Mouse (Mus musculus): ENCODE results near the gene Hist1h3d. TPM values are rescaled to one million over a fixed set of nuclear protein-coding genes. Genes with fewer than 3 reads are reported as not detected.
"Not testable (repeated sequence)": the region's sequence is repeated elsewhere in the genome, so short reads cannot be mapped to it uniquely, and the experiment has no call there.

The Hist1h3d gene
- polyA plus RNA-seq, 1 experiment from 2014 or later = 0.13 TPM

- H3K79me2 ChIP-seq (ENCODE audit: inconsistent target) = peaks cover 18% of the 10 kb centered on the region; the same call in 1 of the 2 replicates
These were observed 4.5 kb upstream of the Hist1h3d start, which contains the start of the genes Hist1h2ae and Hist1h2bg for GRCm38 (mm10) chr13:23571022-23571503. Gene Hist1h2ae (minus strand): TSS chr13:23571220. Gene Hist1h2bg (plus strand): TSS chr13:23571396.

GRCm38 (mm10) chr13:23571504-23572217 lies 3.9 kb upstream of the Hist1h3d start:
- WGBS (ENCODE audit: missing documents) = 2% methylated on average over 7 of the region's 34 CpGs
- H3K4me3 ChIP-seq (ENCODE audit: inconsistent target) = peak overlapping the region; percentile 41
- H3K36me3 ChIP-seq (ENCODE audit: inconsistent target) = not testable (repeated sequence)

More at GRCm38 (mm10) chr13:23571022-23571503, 4.5 kb upstream of the Hist1h3d start, which contains the start of the genes Hist1h2ae and Hist1h2bg:
- H3K27ac ChIP-seq = peak within 1 kb of the TSS; percentile 75
- no peaks in the 10 kb centered on the region for H3K36me3 ChIP-seq (ENCODE audit: inconsistent target)
- peak within 1 kb of the TSS; percentile 41 for H3K4me3 ChIP-seq (ENCODE audit: inconsistent target)
- 0% methylated on average over 8 of the region's 18 CpGs for WGBS (ENCODE audit: missing documents)

GRCm38 (mm10) chr13:23572218-23573033 lies 3.1 kb upstream of the Hist1h3d start:
- H3K4me3 ChIP-seq (ENCODE audit: inconsistent target) = peak overlapping the region; percentile 41
- 40% methylated on average over 2 of the region's 2 CpGs for WGBS (ENCODE audit: missing documents)
- H3K27ac ChIP-seq = peak overlapping the region; percentile 75
- H3K36me3 ChIP-seq (ENCODE audit: inconsistent target) = no peaks in the 10 kb centered on the region
- peaks cover 18% of the 10 kb centered on the region; the same call in 1 of the 2 replicates for H3K79me2 ChIP-seq (ENCODE audit: inconsistent target)

More at GRCm38 (mm10) chr13:23571504-23572217, 3.9 kb upstream of the Hist1h3d start:
- Histone ChIP-seq H3K27ac (peak overlapping the region; percentile 75), H3K79me2 (ENCODE audit: inconsistent target) (peaks cover 18% of the 10 kb centered on the region; the same call in 1 of the 2 replicates)

- WGBS (ENCODE audit: missing documents) = 6% methylated on average over 14 of the region's 20 CpGs
- H3K36me3 ChIP-seq (ENCODE audit: inconsistent target) = not testable (repeated sequence)
- H3K4me3 ChIP-seq (ENCODE audit: inconsistent target) = peak overlapping the region; percentile 41
- H3K27ac ChIP-seq = peak overlapping the region; percentile 75
- H3K79me2 ChIP-seq (ENCODE audit: inconsistent target) = peaks cover 18% of the 10 kb centered on the region; the same call in 1 of the 2 replicates
These were observed 2.3 kb upstream of the Hist1h3d start for GRCm38 (mm10) chr13:23573034-23573897.

- peak within 1 kb of the TSS; percentile 75 for H3K27ac ChIP-seq
- H3K4me3 ChIP-seq (ENCODE audit: inconsistent target) = peak within 1 kb of the TSS; percentile 41
- H3K36me3 ChIP-seq (ENCODE audit: inconsistent target) = not testable (repeated sequence)
- H3K79me2 ChIP-seq (ENCODE audit: inconsistent target) = peaks cover 18% of the 10 kb centered on the region; the same call in 1 of the 2 replicates
- under 1% methylated on average over 23 of the region's 42 CpGs for WGBS (ENCODE audit: missing documents)
These were observed 1.6 kb upstream of the Hist1h3d start, which contains the start of the genes Hist1h2bf and Hist1h2ad for GRCm38 (mm10) chr13:23573898-23574524. Gene Hist1h2bf (minus strand): TSS chr13:23574196. Gene Hist1h2ad (plus strand): TSS chr13:23574381.

GRCm38 (mm10) chr13:23574546-23575170 lies 905 bp upstream of the Hist1h3d start:
- WGBS (ENCODE audit: missing documents) = 5% methylated on average over 2 of the region's 39 CpGs
- not testable (repeated sequence) for H3K36me3 ChIP-seq (ENCODE audit: inconsistent target)
- Histone ChIP-seq H3K79me2 (ENCODE audit: inconsistent target) (peaks cover 18% of the 10 kb centered on the region; the same call in 1 of the 2 replicates), H3K4me3 (ENCODE audit: inconsistent target) (peak overlapping the region; percentile 13; the same call in 1 of the 2 replicates), H3K27ac (peak overlapping the region; percentile 67)

GRCm38 (mm10) chr13:23575864-23576313 lies 326 bp downstream of the Hist1h3d start:
- H3K36me3 ChIP-seq (ENCODE audit: inconsistent target) = not testable (repeated sequence)
- H3K79me2 ChIP-seq (ENCODE audit: inconsistent target) = peaks cover 18% of the 10 kb centered on the region; the same call in 1 of the 2 replicates
- peak overlapping the region; percentile 54 for H3K27ac ChIP-seq
- H3K4me3 ChIP-seq (ENCODE audit: inconsistent target) = peak overlapping the region; percentile 29
- WGBS (ENCODE audit: missing documents) = 4% methylated on average over 8 of the region's 40 CpGs

- WGBS (ENCODE audit: missing documents) = 52% methylated on average over 7 of the region's 7 CpGs
- Histone ChIP-seq H3K79me2 (ENCODE audit: inconsistent target) (peaks cover 18% of the 10 kb centered on the region; the same call in 1 of the 2 replicates), H3K36me3 (ENCODE audit: inconsistent target) (no peaks in the 10 kb centered on the region), H3K4me3 (ENCODE audit: inconsistent target) (peak overlapping the region; percentile 29), H3K27ac (peak overlapping the region; percentile 54)
These were observed 853 bp downstream of the Hist1h3d start for GRCm38 (mm10) chr13:23576351-23576881.

- Histone ChIP-seq H3K36me3 (ENCODE audit: inconsistent target) (no peaks in the 10 kb centered on the region), H3K27ac (peak overlapping the region; percentile 54), H3K4me3 (ENCODE audit: inconsistent target) (peak overlapping the region; percentile 29; the same call in 1 of the 2 replicates), H3K79me2 (ENCODE audit: inconsistent target) (peaks cover 14% of the 10 kb centered on the region; the same call in 1 of the 2 replicates)
- 65% methylated on average over 6 of the region's 6 CpGs for WGBS (ENCODE audit: missing documents)
These were observed 1.5 kb downstream of the Hist1h3d start for GRCm38 (mm10) chr13:23576906-23577639.

GRCm38 (mm10) chr13:23577835-23578234 lies 2.3 kb downstream of the Hist1h3d start:
- Histone ChIP-seq H3K79me2 (ENCODE audit: inconsistent target) (peaks cover 6% of the 10 kb centered on the region; the same call in 1 of the 2 replicates), H3K36me3 (ENCODE audit: inconsistent target) (no peaks in the 10 kb centered on the region), H3K4me3 (ENCODE audit: inconsistent target) (no peak overlapping the region), H3K27ac (no peak overlapping the region)
- 92% methylated on average over 1 of the region's 1 CpGs for WGBS (ENCODE audit: missing documents)

- WGBS (ENCODE audit: missing documents) = 0% methylated on average over 40 of the region's 43 CpGs
- Histone ChIP-seq H3K4me3 (ENCODE audit: inconsistent target) (peak within 1 kb of the TSS; percentile 32), H3K27ac (peak within 1 kb of the TSS; percentile 88), H3K36me3 (ENCODE audit: inconsistent target) (no peaks in the 10 kb centered on the region), H3K79me2 (ENCODE audit: inconsistent target) (no peaks in the 10 kb centered on the region)
These were observed 6.0 kb downstream of the Hist1h3d start, which contains the start of gene Hist1h4d for GRCm38 (mm10) chr13:23581408-23582218. Gene Hist1h4d (plus strand): TSS chr13:23581598.

Data from macrophage (primary cell).